Mouse (Mus musculus) kidney, postnatal 14 days (tissue): Measurements from ENCODE around the gene Erv3.
A peak's percentile ranks its signal among the peaks of the same experiment; 100 is the strongest.

Experiments used
- DNase-seq: peaks from one replicate; pipeline ENCODE4 v3.0.0; 2022; ENCODE audit warnings: mixed read lengths

The Erv3 gene

DNA sequence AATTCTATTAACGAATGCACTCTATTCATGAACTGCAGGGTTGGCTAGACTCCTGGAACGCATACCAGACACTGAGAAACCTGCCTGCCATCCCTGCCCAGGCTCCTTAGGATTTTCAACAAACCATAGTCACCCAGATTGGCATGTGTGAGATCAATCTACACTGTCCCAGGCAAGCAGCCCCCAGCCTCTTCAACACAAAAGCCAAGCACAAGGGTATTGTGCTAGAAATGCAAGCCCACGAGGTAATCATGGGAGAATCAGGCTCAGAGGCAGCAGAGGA, 37.9 kb downstream of the Erv3 start:
- no peak for DNase-seq

GRCm38 (mm10) chr2:131820932-131821707, 38.4 kb downstream of the Erv3 start:
- peak; percentile 81 for DNase-seq

DNA sequence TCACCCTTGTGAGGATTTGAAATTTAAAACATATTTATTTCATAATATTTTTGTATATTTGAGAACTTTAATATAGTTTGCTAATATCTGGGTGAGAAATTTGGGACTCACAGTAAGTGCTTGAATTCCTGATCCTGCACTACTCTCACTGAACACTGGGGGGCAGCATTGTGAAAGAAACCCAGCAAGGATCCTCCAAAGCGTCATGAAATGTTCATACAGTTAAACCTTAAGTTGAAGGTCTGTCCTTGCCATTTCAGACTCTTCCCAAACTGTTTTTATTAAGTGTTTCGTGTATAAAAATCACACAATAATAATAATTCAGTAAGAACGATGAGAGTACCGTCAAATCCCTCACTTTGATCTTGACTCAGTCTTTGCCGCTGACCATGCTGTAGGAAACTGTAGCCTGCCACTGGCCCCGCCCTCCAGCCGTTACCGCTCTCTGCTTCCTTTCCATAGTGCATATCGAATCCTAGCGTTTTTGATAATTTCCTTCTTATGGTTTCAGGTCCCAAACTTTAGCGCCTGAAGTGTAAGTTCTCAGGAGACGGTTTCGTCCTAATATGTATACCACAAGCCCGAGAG, 39.4 kb downstream of the Erv3 start:
- DNase-seq, result peak; percentile 83

GRCm38 (mm10) chr2:131814327-131814726, 45.2 kb downstream of the Erv3 start:
- DNase-seq, result no peak

DNA sequence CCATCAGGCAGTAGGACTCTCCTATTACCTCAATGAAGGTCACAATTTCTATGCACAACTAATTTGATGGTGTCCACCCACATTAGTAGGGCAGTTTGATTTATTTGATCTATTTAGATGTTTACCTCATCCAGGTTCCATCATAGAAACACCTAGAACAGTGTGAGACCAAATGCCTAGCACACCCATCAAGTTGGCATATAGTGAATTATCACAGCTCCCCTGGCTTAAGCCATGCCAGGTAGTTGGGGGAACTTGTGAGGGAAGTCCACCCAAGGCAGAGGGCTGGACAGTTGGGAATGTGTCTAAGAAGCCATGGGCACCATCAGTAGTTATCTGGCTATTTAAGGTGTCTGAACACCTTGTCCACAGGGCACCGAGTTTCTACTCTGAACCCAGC, 46.1 kb downstream of the Erv3 start:
- no peak for DNase-seq

DNA sequence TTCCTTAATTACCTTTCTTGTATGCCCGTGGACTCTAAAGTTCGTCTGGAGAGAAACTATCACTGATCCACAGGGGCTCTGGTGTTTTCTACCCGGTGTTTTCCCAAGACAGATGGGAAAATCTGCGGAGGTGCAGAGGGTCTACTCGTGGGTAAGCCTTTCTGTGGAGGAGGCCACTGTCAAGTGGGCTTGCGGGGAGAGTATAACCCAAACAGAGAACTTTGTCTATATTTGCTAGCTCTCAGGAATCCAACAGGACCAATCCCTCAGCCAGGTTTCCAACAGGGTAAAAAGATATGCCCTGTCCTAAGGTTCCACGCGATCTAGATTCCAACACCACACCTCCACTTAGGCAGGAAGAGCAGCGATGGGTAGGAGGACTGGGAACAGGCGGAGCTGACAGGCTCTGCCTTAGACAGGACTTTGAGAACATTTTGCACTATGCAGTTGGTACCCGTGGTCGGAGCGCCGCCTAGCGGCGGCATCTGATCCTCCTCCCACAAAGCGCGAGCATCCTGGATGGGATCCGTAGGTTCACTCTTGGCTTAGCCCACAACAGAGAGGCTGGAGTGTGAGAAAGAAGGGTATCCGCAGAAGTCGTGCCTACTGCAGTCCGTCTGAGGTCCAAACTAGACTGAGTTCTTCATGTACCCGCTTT, 46.9 kb downstream of the Erv3 start:
- peak; percentile 85 for DNase-seq

- DNase-seq, result no peak
Observed at GRCm38 (mm10) chr2:131811607-131812006, 47.9 kb downstream of the Erv3 start.

- DNase-seq, result no peak
Observed at GRCm38 (mm10) chr2:131808856-131809255, 50.7 kb downstream of the Erv3 start.

DNA sequence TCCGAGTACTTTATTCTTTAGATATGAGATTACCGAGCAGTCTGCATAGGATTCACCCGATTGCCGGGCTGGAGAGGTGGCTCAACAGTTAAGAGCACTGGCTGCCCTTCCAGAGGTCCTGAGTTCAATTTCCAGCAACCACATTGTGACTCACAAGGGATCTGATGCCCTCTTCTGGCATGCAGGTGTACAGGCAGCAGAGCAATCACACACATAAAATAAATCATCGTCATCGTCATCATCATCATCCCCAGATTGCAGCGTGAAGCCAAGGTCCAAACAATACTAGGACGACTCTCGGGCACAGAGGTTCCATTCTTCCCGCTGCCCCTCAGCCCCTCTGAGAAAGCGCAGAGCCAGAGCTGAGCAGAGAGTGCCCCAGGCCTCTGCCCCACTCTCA, 51.9 kb downstream of the Erv3 start:
- DNase-seq, result no peak

GRCm38 (mm10) chr2:131806863-131807262, 52.7 kb downstream of the Erv3 start:
- no peak for DNase-seq

DNA sequence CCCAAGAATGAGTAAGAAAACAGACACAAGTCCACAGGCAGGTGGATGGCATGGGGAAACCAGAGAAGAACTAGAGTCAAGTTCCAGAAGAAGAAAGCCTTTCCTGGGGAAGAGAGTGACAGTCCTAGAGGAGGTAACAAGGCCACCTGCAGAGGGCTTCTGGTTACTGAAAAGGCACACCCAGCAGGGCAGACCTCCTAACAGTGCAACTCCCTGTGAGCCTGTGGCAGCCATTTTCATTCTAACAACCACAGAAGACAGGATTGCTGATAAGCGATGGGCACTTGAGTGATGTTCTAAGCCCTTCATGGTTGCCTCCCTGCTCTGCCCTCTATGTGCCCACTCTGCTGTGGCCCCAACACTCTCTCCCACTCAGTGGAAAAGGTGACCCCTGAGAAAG, 54.2 kb downstream of the Erv3 start:
- DNase-seq, result no peak

DNA sequence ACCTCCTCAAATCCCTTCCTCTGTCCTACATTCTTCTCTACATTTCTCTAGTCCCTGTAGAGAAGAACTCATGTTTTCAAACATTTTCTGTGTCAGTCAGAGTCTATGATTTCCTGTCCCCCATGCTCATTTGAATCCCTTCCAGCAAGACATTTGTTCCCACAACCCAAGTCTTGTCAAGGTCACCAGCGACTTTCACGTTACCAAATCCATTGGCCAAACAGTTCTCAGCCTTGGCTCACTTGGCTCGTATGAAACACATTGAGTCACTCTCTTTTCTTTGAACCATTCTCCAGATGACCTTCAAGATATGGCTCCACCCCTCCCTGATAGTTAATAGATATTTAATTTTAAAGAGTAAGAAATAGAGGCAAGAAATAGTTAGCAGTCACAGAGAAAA, 55.7 kb downstream of the Erv3 start:
- no peak for DNase-seq
